Mouse (Mus musculus) hindbrain, postnatal 0 days (tissue): ENCODE results near the gene Yap1. TPM values are rescaled to one million over a fixed set of nuclear protein-coding genes. Genes with fewer than 3 reads are reported as not detected.

Experiments
- ATAC-seq: fragments of 200-750 bp; cut with Nextera tagmentation; 2 replicates; pipeline ENCODE4 v1.8.0; 2017; ENCODE audit warnings: mild to moderate bottlenecking, moderate TSS enrichment, moderate library complexity
- DNase-seq: peaks from one replicate; pipeline ENCODE4 v3.0.0-alpha.2; 2015; ENCODE audit warnings: low spot score
- H3K27ac ChIP-seq: fragments of 300-500 bp; sonication (generic); 2 replicates; pipeline ENCODE4 v1.5.1; 2014; ENCODE audit warnings: mild to moderate bottlenecking
- H3K27me3 ChIP-seq: fragments of 300-500 bp; sonication (generic); 2 replicates; pipeline ENCODE4 v1.6.1; 2014; ENCODE audit warnings: low read length, mixed read lengths; ENCODE audit not compliant: insufficient read depth
- H3K36me3 ChIP-seq: fragments of 300-500 bp; sonication (generic); 2 replicates; pipeline ENCODE4 v1.6.1; 2014; ENCODE audit warnings: low read length, mixed read lengths; ENCODE audit not compliant: insufficient read depth
- H3K4me1 ChIP-seq: fragments of 300-500 bp; sonication (generic); 2 replicates; pipeline ENCODE4 v1.6.1; 2014; ENCODE audit warnings: antibody characterized with exemption, low read length, mixed read lengths; ENCODE audit not compliant: insufficient read depth
- H3K4me2 ChIP-seq: fragments of 300-500 bp; sonication (generic); 2 replicates; pipeline ENCODE4 v1.6.1; 2014; ENCODE audit warnings: low read depth, mild to moderate bottlenecking, low read length, moderate library complexity, mixed read lengths
- H3K4me3 ChIP-seq: fragments of 300-500 bp; sonication (generic); 2 replicates; pipeline ENCODE4 v1.5.1; 2014; ENCODE audit warnings: low read length
- H3K9ac ChIP-seq: fragments of 300-500 bp; sonication (generic); replicated peaks from 2 replicates; pipeline ENCODE4 v1.6.1; 2014; ENCODE audit warnings: mild to moderate bottlenecking, low read length, moderate library complexity, mixed read lengths
- H3K9me3 ChIP-seq: fragments of 300-500 bp; sonication (generic); 2 replicates; pipeline ENCODE4 v1.6.1; 2016; ENCODE audit warnings: low read length, mixed read lengths
- CTCF ChIP-seq: IDR thresholded peaks from 2 replicates; pipeline ENCODE4 v1.5.1; 2016; ENCODE audit warnings: antibody characterized with exemption, control low read depth, low read depth
- WGBS: fragments of 180-500 bp; shearing (Covaris S2); extraction: QIAGEN DNeasy Blood & Tissue Kit; methylation state at CpG from one replicate; pipeline ENCODE4 v1.1.7; 2014; 5-methylcytosine and 5-hydroxymethylcytosine counted together
- polyA plus RNA-seq: library from polyadenylated mRNA; unstranded; fragments of >200 nt; fragmentation: Nextera tagmentation; extraction: Ambion mirVana; gene quantifications from 2 replicates; pipeline ENCODE4 v1.2.1, GENCODE M21; 2015
- total RNA-seq: library from RNA; depleted of rRNA; stranded (reverse); fragments of >200 nt; gene quantifications from 2 replicates; pipeline ENCODE4 v1.2.3, GENCODE M21; 2014

Yap1 gene
- total and polyA plus RNA-seq, 2 experiments from 2014 or later, result 6.3 to 22.2 TPM

GRCm38 (mm10) chr9:7950211-7950644, 54.2 kb downstream of the Yap1 start:
- Histone ChIP-seq H3K9ac (no peak overlapping the region), H3K27ac (no peak overlapping the region), H3K9me3 (no peaks in the 10 kb centered on the region), H3K4me1 (no peaks in the 10 kb centered on the region), H3K36me3 (no peaks in the 10 kb centered on the region), H3K4me3 (no peak overlapping the region), H3K4me2 (no peak overlapping the region), H3K27me3 (no peaks in the 10 kb centered on the region)
- DNase-seq, result no peak
- no peak for TF ChIP-seq CTCF
- ATAC-seq, result no peak
- 76% methylated on average over 7 of the region's 7 CpGs for WGBS

- H3K27ac ChIP-seq, result no peak overlapping the region
- no peak for ATAC-seq
- DNase-seq, result no peak
- no peak overlapping the region for H3K4me2 ChIP-seq
- TF ChIP-seq CTCF, result no peak
- no peaks in the 10 kb centered on the region for H3K36me3 ChIP-seq
- H3K9ac ChIP-seq, result no peak overlapping the region
- H3K27me3 ChIP-seq, result no peaks in the 10 kb centered on the region
- no peaks in the 10 kb centered on the region for H3K9me3 ChIP-seq
- no peaks in the 10 kb centered on the region for H3K4me1 ChIP-seq
- H3K4me3 ChIP-seq, result no peak overlapping the region
- 88% methylated on average over 4 of the region's 4 CpGs for WGBS
Measured at GRCm38 (mm10) chr9:7947946-7948345, 56.5 kb downstream of the Yap1 start.

DNA sequence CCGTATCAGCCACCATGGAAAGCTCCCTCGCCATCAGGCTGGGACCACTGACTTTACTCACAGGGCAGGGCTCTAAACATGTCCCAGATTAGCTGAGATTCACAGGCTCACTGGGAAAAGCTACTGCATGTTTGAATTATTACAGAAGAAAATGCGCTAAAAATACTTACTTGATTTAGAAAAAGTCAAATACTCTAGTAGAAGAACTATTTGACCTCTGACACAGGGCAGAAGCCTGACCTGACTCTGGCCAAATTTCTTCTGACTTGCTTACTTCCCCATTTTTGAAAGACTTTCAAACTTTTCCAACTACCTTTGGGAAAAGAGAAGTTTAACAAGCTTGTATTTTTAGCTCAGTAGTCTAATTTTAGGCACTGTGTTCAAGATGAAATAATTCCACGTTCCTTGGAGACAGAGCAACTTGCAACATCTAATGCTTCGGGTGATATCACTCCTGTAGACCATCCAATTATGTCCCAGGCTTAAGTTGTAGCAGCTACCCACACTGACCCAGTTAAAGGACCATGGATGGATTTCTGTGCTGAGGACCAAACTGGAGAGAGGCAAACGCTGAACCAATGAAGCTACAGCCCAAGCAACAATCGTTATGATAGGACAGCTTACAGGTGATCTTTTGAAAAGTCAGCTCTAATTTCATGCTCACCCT, 60.5 kb downstream of the Yap1 start:
- TF ChIP-seq CTCF, result no peak
- Histone ChIP-seq H3K36me3 (no peaks in the 10 kb centered on the region), H3K9me3 (no peaks in the 10 kb centered on the region), H3K27ac (no peak overlapping the region), H3K9ac (no peak overlapping the region), H3K4me1 (no peaks in the 10 kb centered on the region), H3K4me3 (no peak overlapping the region), H3K4me2 (no peak overlapping the region), H3K27me3 (no peaks in the 10 kb centered on the region)
- DNase-seq (no peak), ATAC-seq (no peak)
- WGBS, result 85% methylated on average over 7 of the region's 7 CpGs

GRCm38 (mm10) chr9:7942701-7943100, 61.7 kb downstream of the Yap1 start:
- DNase-seq (no peak), ATAC-seq (no peak)
- no peak for TF ChIP-seq CTCF
- no peaks in the 10 kb centered on the region for H3K27me3 ChIP-seq
- no peak overlapping the region for H3K27ac ChIP-seq
- H3K4me2 ChIP-seq, result no peak overlapping the region
- no peaks in the 10 kb centered on the region for H3K9me3 ChIP-seq
- H3K9ac ChIP-seq, result no peak overlapping the region
- H3K4me1 ChIP-seq, result no peaks in the 10 kb centered on the region
- H3K36me3 ChIP-seq, result no peaks in the 10 kb centered on the region
- WGBS, result 97% methylated on average over 8 of the region's 8 CpGs
- H3K4me3 ChIP-seq, result no peak overlapping the region

DNA sequence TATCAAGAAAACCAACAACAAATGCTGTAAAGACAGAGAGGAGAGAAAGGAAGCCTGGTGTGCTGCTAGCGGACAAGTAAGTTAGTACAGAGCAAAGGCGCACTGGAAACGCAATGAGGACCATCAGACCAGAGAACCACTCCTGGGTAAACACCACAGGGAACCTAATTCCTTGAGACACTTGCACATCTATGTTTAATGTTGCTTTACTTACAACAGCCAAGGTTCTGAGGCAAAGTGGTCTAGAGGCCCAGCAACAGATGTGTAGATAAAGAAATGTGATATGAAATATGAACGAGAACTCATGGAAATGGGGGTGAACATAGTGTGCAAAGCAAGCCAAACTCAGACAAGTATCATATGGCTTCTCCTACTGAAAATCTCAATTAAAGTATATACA, 64.3 kb downstream of the Yap1 start:
- H3K4me2 ChIP-seq, result no peak overlapping the region
- ATAC-seq (no peak), DNase-seq (no peak)
- H3K4me1 ChIP-seq, result no peaks in the 10 kb centered on the region
- 95% methylated on average over 4 of the region's 4 CpGs for WGBS
- no peak for TF ChIP-seq CTCF
- no peaks in the 10 kb centered on the region for H3K36me3 ChIP-seq
- H3K27ac ChIP-seq, result no peak overlapping the region
- no peaks in the 10 kb centered on the region for H3K27me3 ChIP-seq
- H3K9ac ChIP-seq, result no peak overlapping the region
- no peak overlapping the region for H3K4me3 ChIP-seq
- H3K9me3 ChIP-seq, result no peaks in the 10 kb centered on the region

DNA sequence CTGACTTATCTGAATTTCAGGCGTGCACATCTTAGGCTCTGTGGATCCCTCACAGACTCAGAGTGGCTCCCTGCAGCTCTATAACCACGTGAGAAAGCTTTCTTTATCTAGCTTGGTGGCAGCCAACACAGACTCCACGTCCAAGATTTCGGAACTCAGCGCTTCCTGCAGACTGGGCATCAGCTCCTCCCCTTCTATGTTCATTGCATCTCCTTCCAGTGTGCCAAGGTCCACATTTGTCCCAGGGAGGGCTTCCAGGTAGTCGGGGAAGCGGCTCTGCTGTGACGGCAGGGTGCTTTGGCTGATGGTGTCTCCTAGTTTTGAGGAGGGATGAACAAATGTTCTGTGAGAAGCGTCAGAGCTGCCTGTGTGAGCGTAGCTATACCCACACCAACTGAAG, 70.0 kb downstream of the Yap1 start:
- Histone ChIP-seq H3K27me3 (no peaks in the 10 kb centered on the region), H3K9ac (no peak overlapping the region), H3K4me2 (no peak overlapping the region), H3K4me3 (no peak overlapping the region), H3K4me1 (no peaks in the 10 kb centered on the region), H3K9me3 (no peaks in the 10 kb centered on the region), H3K36me3 (no peaks in the 10 kb centered on the region), H3K27ac (no peak overlapping the region)
- 93% methylated on average over 10 of the region's 10 CpGs for WGBS
- no peak for DNase-seq
- no peak for TF ChIP-seq CTCF
- ATAC-seq, result no peak

- WGBS, result 58% methylated on average over 6 of the region's 6 CpGs
- TF ChIP-seq CTCF, result no peak
- Histone ChIP-seq H3K4me3 (no peak overlapping the region), H3K9ac (no peak overlapping the region), H3K4me1 (no peaks in the 10 kb centered on the region), H3K9me3 (no peaks in the 10 kb centered on the region), H3K27me3 (no peaks in the 10 kb centered on the region), H3K27ac (no peak overlapping the region), H3K4me2 (no peak overlapping the region), H3K36me3 (no peaks in the 10 kb centered on the region)
- DNase-seq (peak; percentile 44), ATAC-seq (0 out of 2 replicates have a peak, but pooled peaks have one; percentile 35)
Measured at GRCm38 (mm10) chr9:7929552-7929951, 74.8 kb downstream of the Yap1 start.
